Mouse (Mus musculus) intestine, embryonic 16.5 days (tissue): ENCODE data around the gene Ahcyl2. TPM values are rescaled to one million over a fixed set of nuclear protein-coding genes. Genes with fewer than 3 reads are reported as not detected.
"Not testable (repeated sequence)": the region's sequence is repeated elsewhere in the genome, so short reads cannot be mapped to it uniquely, and the experiment has no call there.

ENCODE experiments used
- ATAC-seq: fragments of 200-750 bp; cut with Nextera tagmentation; 2 replicates; pipeline ENCODE4 v1.8.0; 2017; ENCODE audit warnings: moderate TSS enrichment, moderate library complexity
- H3K27ac ChIP-seq: fragments of 300-500 bp; sonication (generic); 2 replicates; pipeline ENCODE4 v1.5.1; 2014; ENCODE audit warnings: mild to moderate bottlenecking, low read length
- H3K27me3 ChIP-seq: fragments of 300-500 bp; sonication (generic); replicated peaks from 2 replicates; pipeline ENCODE4 v1.6.1; 2014; ENCODE audit warnings: low read length, control low read depth, mixed read lengths; ENCODE audit not compliant: control insufficient read depth, insufficient read depth
- H3K36me3 ChIP-seq: fragments of 300-500 bp; sonication (generic); 2 replicates; pipeline ENCODE4 v1.6.1; 2014; ENCODE audit warnings: low read length, control low read depth; ENCODE audit not compliant: control insufficient read depth, insufficient read depth
- H3K4me1 ChIP-seq: fragments of 300-500 bp; sonication (generic); 2 replicates; pipeline ENCODE4 v1.6.1; 2014; ENCODE audit warnings: low read length, control low read depth, mixed read lengths; ENCODE audit not compliant: control insufficient read depth, insufficient read depth
- H3K4me2 ChIP-seq: fragments of 300-500 bp; sonication (generic); 2 replicates; pipeline ENCODE4 v1.6.1; 2014; ENCODE audit warnings: low read depth, low read length, control low read depth
- H3K4me3 ChIP-seq: fragments of 300-500 bp; sonication (generic); 2 replicates; pipeline ENCODE4 v1.5.1; 2014; ENCODE audit warnings: mild to moderate bottlenecking, low read length
- H3K9ac ChIP-seq: fragments of 300-500 bp; sonication (generic); 2 replicates; pipeline ENCODE4 v1.6.1; 2014; ENCODE audit warnings: low read depth, low read length
- H3K9me3 ChIP-seq: fragments of 300-500 bp; sonication (generic); 2 replicates; pipeline ENCODE4 v1.6.1; 2016; ENCODE audit warnings: low read length, control low read depth; ENCODE audit not compliant: control insufficient read depth
- WGBS: fragments of 180-500 bp; shearing (Covaris S2); extraction: QIAGEN DNeasy Blood & Tissue Kit; methylation state at CpG from one replicate; pipeline ENCODE4 v1.1.7; 2014; 5-methylcytosine and 5-hydroxymethylcytosine counted together
- polyA plus RNA-seq: library from polyadenylated mRNA; unstranded; fragments of >200 nt; fragmentation: Nextera tagmentation; extraction: Ambion mirVana; gene quantifications from 2 replicates; pipeline ENCODE4 v1.2.1, GENCODE M21; 2015

The Ahcyl2 gene
- polyA plus RNA-seq, 1 experiment from 2014 or later: 80.5 TPM

DNA sequence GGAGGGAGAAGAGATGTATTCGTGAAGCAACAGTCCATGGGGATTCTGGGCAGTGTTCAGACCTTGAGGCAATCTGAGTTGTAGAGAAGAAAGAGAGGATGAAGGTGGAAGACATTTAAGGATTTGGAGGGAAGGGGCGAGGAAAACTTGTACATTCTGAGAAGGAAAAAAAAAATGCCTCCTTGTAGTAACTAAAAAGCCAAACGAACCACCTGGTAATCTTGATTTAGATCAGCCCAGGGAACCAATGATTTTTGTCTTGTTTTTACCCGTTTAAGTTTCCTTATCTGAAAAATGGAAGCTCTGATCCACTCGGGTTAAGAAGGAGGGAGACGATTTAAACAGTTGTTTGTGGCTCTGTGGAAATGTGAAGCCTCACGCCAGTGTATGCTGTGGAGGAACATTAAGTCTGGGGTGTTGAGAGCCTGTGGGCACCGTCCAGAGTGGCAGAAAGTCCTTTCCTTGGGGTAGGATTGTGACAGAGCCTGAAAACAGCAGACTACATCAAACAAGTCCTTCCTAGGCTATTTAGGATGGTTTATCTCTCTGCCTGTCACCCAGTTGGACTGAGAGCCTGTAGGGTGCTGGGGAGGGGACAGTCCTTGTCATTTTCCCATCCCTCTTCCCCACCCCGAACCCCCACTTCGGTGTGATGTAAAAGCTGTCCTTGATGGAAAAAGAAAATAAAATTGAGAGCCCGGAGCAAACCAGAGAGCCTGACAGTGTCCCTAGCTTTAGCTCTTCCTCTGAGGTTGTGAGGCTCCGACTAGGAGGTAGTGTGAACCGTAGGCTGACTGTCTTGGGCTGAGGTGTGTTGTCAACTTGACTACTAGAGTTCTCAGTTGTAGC lies 31.0 kb upstream of the Ahcyl2 start:
- WGBS: 9% methylated on average over 13 of the region's 13 CpGs
- H3K4me3 ChIP-seq: peak overlapping the region; percentile 92

DNA sequence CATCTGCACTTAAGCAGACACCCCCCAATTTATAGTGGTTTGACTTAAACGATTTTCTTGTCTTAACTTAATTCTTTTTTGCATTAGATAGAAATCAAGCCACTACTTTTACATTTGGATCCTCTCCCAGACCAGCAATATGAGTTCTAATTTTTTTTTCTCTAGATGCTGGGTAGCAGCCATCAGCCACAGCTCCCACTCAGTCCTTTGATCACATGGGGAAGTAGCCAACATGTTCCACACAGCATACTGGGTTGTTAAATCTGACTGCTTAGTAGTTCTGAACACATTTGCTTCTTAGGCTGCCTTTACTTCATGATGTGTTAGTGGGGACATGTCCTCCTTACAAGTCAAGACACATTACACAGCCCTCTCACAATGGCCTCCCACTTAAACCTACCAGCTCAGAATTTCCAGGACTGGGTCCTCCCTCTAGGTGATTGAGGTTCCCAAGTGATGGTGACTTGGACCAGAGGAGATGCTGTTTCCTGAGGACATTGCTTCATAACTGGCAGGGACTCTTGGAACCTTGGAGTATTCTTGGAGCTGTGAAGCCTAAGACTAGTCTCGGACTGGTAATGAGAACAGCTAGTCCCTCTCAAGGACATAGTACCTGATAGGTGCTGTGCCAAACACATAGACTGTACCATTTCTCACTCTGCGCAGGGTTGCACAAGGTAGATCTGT lies 16.2 kb upstream of the Ahcyl2 start:
- WGBS: 92% methylated on average over 3 of the region's 3 CpGs
- no peak for ATAC-seq

More for the DNA sequence above, 31.0 kb upstream of the Ahcyl2 start:
- Histone ChIP-seq H3K36me3 (no peaks in the 10 kb centered on the region), H3K4me1 (peaks cover 13% of the 10 kb centered on the region), H3K27me3 (no peaks in the 10 kb centered on the region), H3K27ac (peak overlapping the region; percentile 97), H3K9me3 (no peaks in the 10 kb centered on the region), H3K4me2 (peak overlapping the region; percentile 70), H3K9ac (peak overlapping the region; percentile 98)
- no peak for ATAC-seq

DNA sequence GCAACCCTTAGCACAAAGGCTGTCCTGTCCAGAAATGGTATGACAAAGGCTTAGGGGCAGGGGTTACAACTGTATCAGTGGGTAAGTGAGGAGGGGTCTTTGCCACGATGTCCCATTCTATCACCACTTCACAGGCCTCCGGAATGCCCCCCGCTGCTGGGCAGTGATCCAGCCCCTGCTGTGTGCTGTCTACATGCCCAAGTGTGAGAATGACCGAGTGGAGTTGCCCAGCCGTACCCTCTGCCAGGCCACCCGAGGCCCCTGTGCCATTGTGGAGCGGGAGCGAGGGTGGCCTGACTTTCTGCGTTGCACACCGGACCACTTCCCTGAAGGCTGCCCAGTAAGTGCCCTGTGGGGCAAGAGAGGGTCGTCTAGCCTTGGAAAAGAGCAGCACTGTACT lies 14.5 kb upstream of the Ahcyl2 start:
- Histone ChIP-seq H3K4me1 (no peaks in the 10 kb centered on the region), H3K4me2 (no peak overlapping the region), H3K9me3 (peaks cover 5% of the 10 kb centered on the region), H3K27me3 (no peaks in the 10 kb centered on the region), H3K27ac (no peak overlapping the region), H3K36me3 (no peaks in the 10 kb centered on the region; the same call in none of the 2 replicates), H3K4me3 (no peak overlapping the region), H3K9ac (no peak overlapping the region)
- no peak for ATAC-seq
- WGBS: 89% methylated on average over 11 of the region's 11 CpGs

More for the DNA sequence above, 16.2 kb upstream of the Ahcyl2 start:
- Histone ChIP-seq H3K4me2 (no peak overlapping the region), H3K4me3 (no peak overlapping the region), H3K4me1 (no peaks in the 10 kb centered on the region), H3K9ac (no peak overlapping the region), H3K36me3 (no peaks in the 10 kb centered on the region; the same call in 1 of the 2 replicates), H3K27me3 (no peaks in the 10 kb centered on the region), H3K9me3 (peaks cover 9% of the 10 kb centered on the region), H3K27ac (no peak overlapping the region)

DNA sequence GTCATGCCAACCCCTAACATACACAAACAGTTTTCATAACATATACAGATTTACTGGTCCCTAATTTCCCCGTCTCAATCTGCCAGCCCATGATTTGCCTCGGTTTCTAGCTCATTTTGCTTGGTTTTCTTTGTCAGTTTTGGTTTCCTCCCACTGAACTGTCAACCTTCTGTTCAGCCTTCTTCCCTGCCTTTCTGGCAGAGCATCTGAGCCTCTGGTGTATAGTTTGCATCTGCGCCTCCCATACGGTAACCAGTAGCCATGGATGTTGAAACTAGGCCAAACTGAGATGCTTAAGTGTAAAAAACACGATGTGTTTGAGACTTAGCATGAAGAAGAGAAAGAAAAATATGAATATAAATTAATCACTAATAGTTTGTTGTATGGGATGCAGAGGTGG lies 11.8 kb upstream of the Ahcyl2 start:
- Histone ChIP-seq H3K9me3 (no peaks in the 10 kb centered on the region), H3K36me3 (peaks cover 7% of the 10 kb centered on the region), H3K4me2 (no peak overlapping the region), H3K4me3 (no peak overlapping the region), H3K9ac (no peak overlapping the region), H3K4me1 (no peaks in the 10 kb centered on the region), H3K27ac (no peak overlapping the region), H3K27me3 (no peaks in the 10 kb centered on the region)
- ATAC-seq: no peak
- WGBS: 82% methylated on average over 5 of the region's 5 CpGs

DNA sequence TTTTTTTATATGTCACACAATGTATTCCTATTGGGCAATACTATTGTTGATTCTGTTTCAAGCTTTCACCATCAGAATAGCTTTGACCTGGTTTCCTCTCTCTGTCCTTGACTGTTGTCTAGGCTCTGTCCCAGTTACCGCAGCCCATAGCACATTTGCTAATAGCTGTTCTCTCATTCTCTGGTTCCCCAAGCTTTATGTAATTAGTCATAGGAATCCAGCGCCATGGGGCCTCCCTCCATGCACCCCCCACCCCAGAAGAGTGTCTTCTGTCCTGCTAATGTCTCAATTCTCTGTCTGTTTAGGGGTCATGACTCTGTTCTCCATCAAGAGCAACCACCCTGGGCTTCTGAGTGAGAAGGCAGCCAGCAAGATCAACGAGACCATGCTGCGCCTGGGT lies 11.3 kb upstream of the Ahcyl2 start:
- Histone ChIP-seq H3K9me3 (no peaks in the 10 kb centered on the region), H3K4me2 (no peak overlapping the region), H3K4me1 (no peaks in the 10 kb centered on the region), H3K9ac (no peak overlapping the region), H3K4me3 (no peak overlapping the region), H3K27ac (no peak overlapping the region), H3K27me3 (no peaks in the 10 kb centered on the region), H3K36me3 (peaks cover 7% of the 10 kb centered on the region)
- 83% methylated on average over 4 of the region's 4 CpGs for WGBS
- no peak for ATAC-seq

DNA sequence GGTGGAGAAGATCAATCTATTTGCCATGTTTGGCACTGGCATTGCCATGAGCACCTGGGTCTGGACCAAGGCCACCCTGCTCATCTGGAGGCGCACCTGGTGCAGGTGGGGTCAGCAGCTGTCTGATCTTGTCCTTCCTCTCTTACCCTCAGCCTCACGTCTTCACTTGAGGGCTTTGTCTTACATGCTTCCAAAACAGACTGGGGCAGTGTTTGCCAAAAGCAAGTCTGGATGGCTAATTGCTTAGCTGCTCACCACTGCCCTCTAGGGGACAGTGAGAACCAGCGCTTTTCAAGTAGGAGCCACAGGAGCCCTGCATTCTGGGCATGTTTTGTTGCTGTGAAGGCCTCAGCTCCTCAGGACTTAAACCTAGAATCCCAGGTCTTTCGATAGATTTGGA lies 9.4 kb upstream of the Ahcyl2 start:
- H3K27ac ChIP-seq: no peak overlapping the region
- H3K27me3 ChIP-seq: no peaks in the 10 kb centered on the region
- H3K4me2 ChIP-seq: no peak overlapping the region
- ATAC-seq: no peak
- no peak overlapping the region for H3K9ac ChIP-seq
- WGBS: 42% methylated on average over 4 of the region's 4 CpGs
- no peaks in the 10 kb centered on the region for H3K4me1 ChIP-seq
- peaks cover 7% of the 10 kb centered on the region for H3K36me3 ChIP-seq
- H3K9me3 ChIP-seq: no peaks in the 10 kb centered on the region
- H3K4me3 ChIP-seq: no peak overlapping the region

DNA sequence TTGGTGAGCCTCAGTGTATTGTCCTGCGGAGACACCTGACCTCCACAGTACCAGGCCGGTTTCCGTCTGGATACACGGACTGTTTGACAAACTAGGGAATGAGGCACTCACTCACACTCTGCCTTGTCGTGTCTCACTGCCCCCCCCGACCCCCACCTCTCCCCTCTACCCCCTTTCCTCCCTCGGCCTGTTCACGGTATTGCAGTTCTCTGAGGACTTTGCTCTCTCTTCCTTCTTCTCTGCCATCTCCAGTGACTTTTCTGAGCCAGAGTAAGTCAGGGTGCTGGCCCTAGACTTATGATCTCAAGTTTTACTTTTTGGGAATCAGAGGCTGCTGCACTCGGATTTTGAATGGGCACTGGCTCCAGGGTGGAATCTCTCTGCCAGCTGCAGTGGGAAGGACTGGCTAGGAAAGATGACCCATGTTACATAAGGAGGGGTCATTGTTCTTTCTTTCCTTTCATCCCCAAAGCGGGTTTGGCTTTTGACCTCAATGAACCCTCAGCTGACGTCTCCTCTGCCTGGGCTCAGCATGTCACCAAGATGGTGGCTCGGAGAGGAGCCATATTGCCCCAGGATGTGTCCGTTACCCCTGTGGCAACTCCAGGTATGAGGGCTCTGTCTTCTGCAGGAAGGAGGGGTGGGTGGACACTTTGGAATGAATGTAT lies 8.7 kb upstream of the Ahcyl2 start:
- peaks cover 7% of the 10 kb centered on the region; the same call in 1 of the 2 replicates for H3K36me3 ChIP-seq
- no peak overlapping the region for H3K27ac ChIP-seq
- H3K4me1 ChIP-seq: no peaks in the 10 kb centered on the region
- H3K4me2 ChIP-seq: no peak overlapping the region
- H3K4me3 ChIP-seq: no peak overlapping the region
- no peaks in the 10 kb centered on the region for H3K9me3 ChIP-seq
- no peak overlapping the region for H3K9ac ChIP-seq
- no peak for ATAC-seq
- H3K27me3 ChIP-seq: no peaks in the 10 kb centered on the region
- WGBS: 83% methylated on average over 13 of the region's 13 CpGs

DNA sequence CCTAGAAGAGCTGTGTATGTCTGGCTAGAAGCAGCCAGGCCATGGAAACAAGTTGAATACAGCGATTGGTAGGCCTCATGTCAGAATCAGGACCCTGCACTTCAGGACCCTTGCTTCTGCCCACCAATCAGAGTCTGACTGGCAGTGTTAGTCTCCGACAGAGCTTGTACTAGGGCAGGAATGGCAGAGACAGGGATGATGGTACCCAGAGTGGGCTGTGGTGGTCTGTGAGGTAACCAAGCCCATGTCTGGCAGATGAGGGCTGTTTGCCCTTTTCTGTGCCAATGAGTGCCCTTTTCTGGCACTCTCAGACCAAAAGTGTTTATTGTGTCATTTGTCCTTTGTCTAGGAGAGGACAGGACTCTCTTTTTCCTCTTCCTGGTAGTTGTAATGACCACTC lies 7.4 kb upstream of the Ahcyl2 start:
- H3K36me3 ChIP-seq, H3K4me1 ChIP-seq, H3K9me3 ChIP-seq, H3K27ac ChIP-seq, H3K27me3 ChIP-seq, H3K4me2 ChIP-seq, H3K4me3 ChIP-seq, ATAC-seq, H3K9ac ChIP-seq: not testable (repeated sequence)
- 89% methylated on average over 2 of the region's 2 CpGs for WGBS

DNA sequence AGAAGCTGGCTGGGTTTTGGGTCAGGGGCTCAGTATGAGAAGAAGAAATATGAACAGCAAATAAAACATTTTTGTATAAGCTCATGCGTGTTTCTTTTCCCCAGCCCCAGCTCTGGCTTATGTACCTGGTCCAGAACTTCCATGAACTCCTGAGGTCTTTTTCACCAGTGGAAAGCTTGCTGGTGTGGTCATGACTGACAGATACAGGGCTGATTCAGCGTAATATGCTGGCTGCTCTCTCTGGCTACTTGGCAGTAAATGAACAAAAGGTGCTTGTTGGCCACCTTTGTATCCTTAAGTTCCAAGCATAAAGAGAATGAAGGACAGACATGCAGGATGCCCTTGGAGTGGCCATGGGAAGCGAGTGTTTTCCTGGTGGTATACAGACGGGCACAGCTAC lies 6.5 kb upstream of the Ahcyl2 start:
- no peak overlapping the region for H3K4me3 ChIP-seq
- WGBS: 94% methylated on average over 4 of the region's 4 CpGs
- peaks cover 7% of the 10 kb centered on the region; the same call in 1 of the 2 replicates for H3K36me3 ChIP-seq
- no peak overlapping the region for H3K4me2 ChIP-seq
- H3K9me3 ChIP-seq: no peaks in the 10 kb centered on the region
- H3K4me1 ChIP-seq: no peaks in the 10 kb centered on the region
- H3K9ac ChIP-seq: no peak overlapping the region
- no peaks in the 10 kb centered on the region for H3K27me3 ChIP-seq
- H3K27ac ChIP-seq: no peak overlapping the region
- no peak for ATAC-seq
